Mouse (Mus musculus): ENCODE results near the gene 1700012A03Rik. TPM values are rescaled to one million over a fixed set of nuclear protein-coding genes. Genes with fewer than 3 reads are reported as not detected.

The 1700012A03Rik gene
- not detected in 2 replicates for polyA plus RNA-seq (2012)

- TF ChIP-seq GATA1 (IDR thresholded peaks at IDR 0.05; ENCODE audit: low read length): no peak
Measured at GRCm38 (mm10) chr6:32049951-32050345, at the start of gene 1700012A03Rik. Gene 1700012A03Rik, plus strand, starts transcription at chr6:32050246.

- TF ChIP-seq GATA1 (IDR thresholded peaks at IDR 0.05; ENCODE audit: low read length): no peak
Measured at GRCm38 (mm10) chr6:32004228-32004627, 45.8 kb upstream of the 1700012A03Rik start.

GRCm38 (mm10) chr6:32005914-32006313 lies 44.1 kb upstream of the 1700012A03Rik start:
- TF ChIP-seq GATA1 (IDR thresholded peaks at IDR 0.05; ENCODE audit: low read length): no peak

- TF ChIP-seq GATA1 (IDR thresholded peaks at IDR 0.05; ENCODE audit: low read length): no peak
Measured at GRCm38 (mm10) chr6:32006382-32006781, 43.7 kb upstream of the 1700012A03Rik start.

GRCm38 (mm10) chr6:32007336-32007735 lies 42.7 kb upstream of the 1700012A03Rik start:
- TF ChIP-seq GATA1 (IDR thresholded peaks at IDR 0.05; ENCODE audit: low read length): no peak

- no peak for TF ChIP-seq GATA1 (IDR thresholded peaks at IDR 0.05; ENCODE audit: low read length)
Measured at GRCm38 (mm10) chr6:32016841-32017240, 33.2 kb upstream of the 1700012A03Rik start.

GRCm38 (mm10) chr6:32017406-32018104 lies 32.5 kb upstream of the 1700012A03Rik start:
- TF ChIP-seq GATA1 (IDR thresholded peaks at IDR 0.05; ENCODE audit: low read length): no peak

- no peak for TF ChIP-seq GATA1 (IDR thresholded peaks at IDR 0.05; ENCODE audit: low read length)
Measured at GRCm38 (mm10) chr6:32018105-32018446, 32.0 kb upstream of the 1700012A03Rik start.

- no peak for TF ChIP-seq GATA1 (IDR thresholded peaks at IDR 0.05; ENCODE audit: low read length)
Measured at GRCm38 (mm10) chr6:32021853-32022536, 28.1 kb upstream of the 1700012A03Rik start.

GRCm38 (mm10) chr6:32022537-32022869 lies 27.5 kb upstream of the 1700012A03Rik start:
- no peak for TF ChIP-seq GATA1 (IDR thresholded peaks at IDR 0.05; ENCODE audit: low read length)

- no peak for TF ChIP-seq GATA1 (IDR thresholded peaks at IDR 0.05; ENCODE audit: low read length)
Measured at GRCm38 (mm10) chr6:32028228-32029009, 21.6 kb upstream of the 1700012A03Rik start.

GRCm38 (mm10) chr6:32034226-32034625 lies 15.8 kb upstream of the 1700012A03Rik start:
- TF ChIP-seq GATA1 (IDR thresholded peaks at IDR 0.05; ENCODE audit: low read length): no peak

GRCm38 (mm10) chr6:32045344-32045743 lies 4.7 kb upstream of the 1700012A03Rik start:
- no peak for TF ChIP-seq GATA1 (IDR thresholded peaks at IDR 0.05; ENCODE audit: low read length)

GRCm38 (mm10) chr6:32049256-32049950 lies 643 bp upstream of the 1700012A03Rik start:
- TF ChIP-seq GATA1 (IDR thresholded peaks at IDR 0.05; ENCODE audit: low read length): no peak

- no peak for TF ChIP-seq GATA1 (IDR thresholded peaks at IDR 0.05; ENCODE audit: low read length)
Measured at GRCm38 (mm10) chr6:32052135-32052915, 2.3 kb downstream of the 1700012A03Rik start.
